Mouse (Mus musculus): Measurements from ENCODE around the gene Lig3. TPM values are rescaled to one million over a fixed set of nuclear protein-coding genes. Genes with fewer than 3 reads are reported as not detected.

Lig3 gene
- polyA plus RNA-seq, 1 experiment from 2014 or later, result 25.6 TPM

DNA sequence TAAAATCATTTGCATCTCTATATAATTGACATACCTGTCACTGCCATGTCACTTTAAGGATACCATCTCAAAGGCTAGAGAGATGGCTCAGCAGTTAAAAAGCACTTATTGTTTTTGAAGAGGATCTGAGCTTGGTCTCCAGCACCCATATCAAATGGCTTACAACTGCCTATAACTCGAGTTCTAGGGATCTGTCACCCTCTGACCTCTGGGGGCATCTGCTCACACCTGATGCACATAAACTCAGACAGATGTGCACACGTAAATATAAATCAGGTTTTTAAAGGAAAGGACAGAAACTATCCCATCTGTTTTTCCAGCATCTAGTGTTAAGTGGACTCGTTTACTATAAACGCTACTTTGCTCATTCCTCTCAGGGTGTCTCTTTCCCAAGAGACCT, 17.6 kb upstream of the Lig3 start:
- peak overlapping the region; percentile 85 for H3K4me3 ChIP-seq (ENCODE audit: low read depth, low read length)
- no peaks in the 10 kb centered on the region for H3K36me3 ChIP-seq (ENCODE audit: control insufficient read depth, insufficient read depth, low read length)
- H3K4me1 ChIP-seq (ENCODE audit: control insufficient read depth, insufficient read depth, low read length), result peaks cover 23% of the 10 kb centered on the region
- 7% methylated on average over 4 of the region's 4 CpGs for WGBS
- H3K27ac ChIP-seq (ENCODE audit: low read length), result peak overlapping the region; percentile 87
- H3K4me2 ChIP-seq (ENCODE audit: low read length), result peak overlapping the region; percentile 68
- H3K27me3 ChIP-seq (ENCODE audit: control insufficient read depth, insufficient read depth, low read depth, low read length), result no peaks in the 10 kb centered on the region
- no peaks in the 10 kb centered on the region for H3K9me3 ChIP-seq (replicated peaks; ENCODE audit: control insufficient read depth, low read length, poor library complexity, severe bottlenecking)
- H3K9ac ChIP-seq (ENCODE audit: low read depth, low read length), result peak overlapping the region; percentile 72
- no peak for ATAC-seq

- Histone ChIP-seq H3K4me3 (ENCODE audit: low read depth, low read length) (peak within 1 kb of the TSS; percentile 85), H3K4me1 (ENCODE audit: control insufficient read depth, insufficient read depth, low read length) (peaks cover 23% of the 10 kb centered on the region), H3K27ac (ENCODE audit: low read length) (peak within 1 kb of the TSS; percentile 87), H3K36me3 (ENCODE audit: control insufficient read depth, insufficient read depth, low read length) (no peaks in the 10 kb centered on the region), H3K9ac (ENCODE audit: low read depth, low read length) (peak within 1 kb of the TSS; percentile 85), H3K4me2 (ENCODE audit: low read length) (peak within 1 kb of the TSS; percentile 93), H3K27me3 (ENCODE audit: control insufficient read depth, insufficient read depth, low read depth, low read length) (no peaks in the 10 kb centered on the region), H3K9me3 (replicated peaks; ENCODE audit: control insufficient read depth, low read length, poor library complexity, severe bottlenecking) (no peaks in the 10 kb centered on the region)
- ATAC-seq, result peak; percentile 100
- under 1% methylated on average over 44 of the region's 44 CpGs for WGBS
These were observed 17.0 kb upstream of the Lig3 start, which contains the start of the genes Cct6b and Zfp830 for GRCm38 (mm10) chr11:82763742-82764437. TSS of gene Cct6b (minus strand) at chr11:82764321. TSS of gene Zfp830 (plus strand) at chr11:82764345.

GRCm38 (mm10) chr11:82764438-82764924, 16.4 kb upstream of the Lig3 start:
- Histone ChIP-seq H3K27ac (ENCODE audit: low read length) (peak overlapping the region; percentile 87), H3K36me3 (ENCODE audit: control insufficient read depth, insufficient read depth, low read length) (no peaks in the 10 kb centered on the region), H3K4me2 (ENCODE audit: low read length) (peak overlapping the region; percentile 93), H3K9me3 (replicated peaks; ENCODE audit: control insufficient read depth, low read length, poor library complexity, severe bottlenecking) (no peaks in the 10 kb centered on the region), H3K9ac (ENCODE audit: low read depth, low read length) (peak overlapping the region; percentile 85), H3K4me3 (ENCODE audit: low read depth, low read length) (peak overlapping the region; percentile 85), H3K4me1 (ENCODE audit: control insufficient read depth, insufficient read depth, low read length) (peaks cover 23% of the 10 kb centered on the region), H3K27me3 (ENCODE audit: control insufficient read depth, insufficient read depth, low read depth, low read length) (no peaks in the 10 kb centered on the region)
- ATAC-seq, result peak; percentile 74
- under 1% methylated on average over 28 of the region's 28 CpGs for WGBS

- 56% methylated on average over 5 of the region's 5 CpGs for WGBS
- H3K9me3 ChIP-seq (replicated peaks; ENCODE audit: control insufficient read depth, low read length, poor library complexity, severe bottlenecking), result no peaks in the 10 kb centered on the region
- H3K27me3 ChIP-seq (ENCODE audit: control insufficient read depth, insufficient read depth, low read depth, low read length), result no peaks in the 10 kb centered on the region
- peak overlapping the region; percentile 67 for H3K4me3 ChIP-seq (ENCODE audit: low read depth, low read length)
- peak overlapping the region; percentile 78 for H3K4me2 ChIP-seq (ENCODE audit: low read length)
- H3K36me3 ChIP-seq (ENCODE audit: control insufficient read depth, insufficient read depth, low read length), result peaks cover 2% of the 10 kb centered on the region; the same call in 1 of the 2 replicates
- peak overlapping the region; percentile 94 for H3K9ac ChIP-seq (ENCODE audit: low read depth, low read length)
- no peak for ATAC-seq
- no peak overlapping the region for H3K27ac ChIP-seq (ENCODE audit: low read length)
- peaks cover 18% of the 10 kb centered on the region for H3K4me1 ChIP-seq (ENCODE audit: control insufficient read depth, insufficient read depth, low read length)
These were observed 774 bp upstream of the Lig3 start for GRCm38 (mm10) chr11:82780134-82780533.

- H3K27me3 ChIP-seq (ENCODE audit: control insufficient read depth, insufficient read depth, low read depth, low read length), result no peaks in the 10 kb centered on the region
- H3K4me1 ChIP-seq (ENCODE audit: control insufficient read depth, insufficient read depth, low read length), result peaks cover 18% of the 10 kb centered on the region
- 47% methylated on average over 6 of the region's 6 CpGs for WGBS
- peak overlapping the region; percentile 53 for H3K4me2 ChIP-seq (ENCODE audit: low read length)
- peaks cover 2% of the 10 kb centered on the region; the same call in 1 of the 2 replicates for H3K36me3 ChIP-seq (ENCODE audit: control insufficient read depth, insufficient read depth, low read length)
- no peak overlapping the region for H3K27ac ChIP-seq (ENCODE audit: low read length)
- peak overlapping the region; percentile 94 for H3K9ac ChIP-seq (ENCODE audit: low read depth, low read length)
- ATAC-seq, result no peak
- H3K4me3 ChIP-seq (ENCODE audit: low read depth, low read length), result peak overlapping the region; percentile 67
- H3K9me3 ChIP-seq (replicated peaks; ENCODE audit: control insufficient read depth, low read length, poor library complexity, severe bottlenecking), result no peaks in the 10 kb centered on the region
These were observed 1.3 kb downstream of the Lig3 start for GRCm38 (mm10) chr11:82782197-82782596.

DNA sequence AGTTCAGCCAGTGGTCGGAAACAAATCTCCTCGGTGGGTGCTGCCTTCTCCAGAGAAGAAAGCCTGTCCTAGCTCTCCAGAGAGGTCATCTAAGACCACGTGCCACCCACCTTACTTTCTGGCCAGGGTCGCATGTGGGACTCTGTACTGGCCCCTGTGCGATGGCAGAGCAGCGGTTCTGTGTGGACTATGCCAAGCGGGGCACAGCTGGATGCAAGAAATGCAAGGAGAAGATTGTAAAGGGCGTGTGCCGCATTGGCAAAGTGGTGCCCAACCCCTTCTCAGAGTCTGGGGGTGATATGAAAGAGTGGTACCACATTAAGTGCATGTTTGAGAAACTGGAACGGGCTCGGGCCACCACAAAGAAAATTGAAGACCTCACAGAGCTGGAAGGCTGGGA, 2.5 kb downstream of the Lig3 start:
- Histone ChIP-seq H3K4me3 (ENCODE audit: low read depth, low read length) (no peak overlapping the region), H3K27me3 (ENCODE audit: control insufficient read depth, insufficient read depth, low read depth, low read length) (no peaks in the 10 kb centered on the region), H3K4me2 (ENCODE audit: low read length) (no peak overlapping the region), H3K4me1 (ENCODE audit: control insufficient read depth, insufficient read depth, low read length) (peaks cover 18% of the 10 kb centered on the region), H3K9ac (ENCODE audit: low read depth, low read length) (no peak overlapping the region), H3K36me3 (ENCODE audit: control insufficient read depth, insufficient read depth, low read length) (peaks cover 2% of the 10 kb centered on the region; the same call in 1 of the 2 replicates), H3K9me3 (replicated peaks; ENCODE audit: control insufficient read depth, low read length, poor library complexity, severe bottlenecking) (no peaks in the 10 kb centered on the region), H3K27ac (ENCODE audit: low read length) (no peak overlapping the region)
- WGBS, result 92% methylated on average over 11 of the region's 11 CpGs
- no peak for ATAC-seq

- Histone ChIP-seq H3K4me2 (ENCODE audit: low read length) (no peak overlapping the region), H3K27me3 (ENCODE audit: control insufficient read depth, insufficient read depth, low read depth, low read length) (no peaks in the 10 kb centered on the region), H3K4me1 (ENCODE audit: control insufficient read depth, insufficient read depth, low read length) (no peaks in the 10 kb centered on the region), H3K4me3 (ENCODE audit: low read depth, low read length) (no peak overlapping the region), H3K9me3 (replicated peaks; ENCODE audit: control insufficient read depth, low read length, poor library complexity, severe bottlenecking) (no peaks in the 10 kb centered on the region), H3K27ac (ENCODE audit: low read length) (no peak overlapping the region), H3K9ac (ENCODE audit: low read depth, low read length) (no peak overlapping the region), H3K36me3 (ENCODE audit: control insufficient read depth, insufficient read depth, low read length) (peaks cover 9% of the 10 kb centered on the region)
- 56% methylated on average over 3 of the region's 3 CpGs for WGBS
- no peak for ATAC-seq
These were observed 25.7 kb downstream of the Lig3 start for GRCm38 (mm10) chr11:82806656-82807055.

DNA sequence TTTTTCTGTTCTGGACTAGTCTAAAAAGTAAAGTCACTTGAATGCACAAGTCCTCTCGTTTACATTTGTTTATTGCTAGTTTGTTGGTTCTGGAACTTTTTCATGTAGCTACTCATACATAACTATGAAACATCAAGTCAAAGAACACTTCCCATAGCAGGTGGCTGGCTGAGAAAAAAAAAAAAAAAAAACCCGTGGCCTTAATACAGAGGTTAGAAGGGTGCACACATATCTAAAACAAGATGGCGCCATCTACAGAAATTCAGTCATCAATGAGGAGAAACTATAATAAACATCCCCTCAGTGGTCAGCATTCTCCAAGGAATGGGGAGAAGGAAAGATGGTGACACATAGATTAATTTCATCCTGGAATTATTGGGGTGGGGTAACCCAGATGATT, 26.5 kb downstream of the Lig3 start:
- no peak overlapping the region for H3K4me2 ChIP-seq (ENCODE audit: low read length)
- no peaks in the 10 kb centered on the region for H3K9me3 ChIP-seq (replicated peaks; ENCODE audit: control insufficient read depth, low read length, poor library complexity, severe bottlenecking)
- peaks cover 8% of the 10 kb centered on the region for H3K36me3 ChIP-seq (ENCODE audit: control insufficient read depth, insufficient read depth, low read length)
- no peak overlapping the region for H3K4me3 ChIP-seq (ENCODE audit: low read depth, low read length)
- no peaks in the 10 kb centered on the region for H3K27me3 ChIP-seq (ENCODE audit: control insufficient read depth, insufficient read depth, low read depth, low read length)
- H3K27ac ChIP-seq (ENCODE audit: low read length), result no peak overlapping the region
- no peaks in the 10 kb centered on the region for H3K4me1 ChIP-seq (ENCODE audit: control insufficient read depth, insufficient read depth, low read length)
- ATAC-seq, result no peak
- no peak overlapping the region for H3K9ac ChIP-seq (ENCODE audit: low read depth, low read length)
- WGBS, result 87% methylated on average over 3 of the region's 3 CpGs

- no peak overlapping the region for H3K27ac ChIP-seq (ENCODE audit: low read length)
- no peak overlapping the region for H3K9ac ChIP-seq (ENCODE audit: low read depth, low read length)
- no peaks in the 10 kb centered on the region for H3K9me3 ChIP-seq (replicated peaks; ENCODE audit: control insufficient read depth, low read length, poor library complexity, severe bottlenecking)
- no peak for ATAC-seq
- no peak overlapping the region for H3K4me3 ChIP-seq (ENCODE audit: low read depth, low read length)
- H3K4me2 ChIP-seq (ENCODE audit: low read length), result no peak overlapping the region
- no peaks in the 10 kb centered on the region for H3K36me3 ChIP-seq (ENCODE audit: control insufficient read depth, insufficient read depth, low read length)
- no peaks in the 10 kb centered on the region for H3K27me3 ChIP-seq (ENCODE audit: control insufficient read depth, insufficient read depth, low read depth, low read length)
- 0 out of 2 replicates have a peak, but pooled peaks cover 3% of the 10 kb centered on the region for H3K4me1 ChIP-seq (ENCODE audit: control insufficient read depth, insufficient read depth, low read length)
- 68% methylated on average over 5 of the region's 5 CpGs for WGBS
These were observed 27.6 kb downstream of the Lig3 start for GRCm38 (mm10) chr11:82808485-82808884.

Measured in midbrain, embryonic 16.5 days (tissue).